Mouse (Mus musculus): ENCODE measurements around the gene Strap. TPM values are rescaled to one million over a fixed set of nuclear protein-coding genes. Genes with fewer than 3 reads are reported as not detected.

Strap gene
- polyA plus RNA-seq, 2 experiments, result 28.4 to 83.6 TPM

- no peak overlapping the region for H3K4me3 ChIP-seq (ENCODE audit: insufficient read depth in 1 of 2, low read depth in 2 of 2, low read length in 2 of 2)
- H3K4me2 ChIP-seq (ENCODE audit: low read depth), result no peak overlapping the region
- no peaks in the 10 kb centered on the region for H3K9me3 ChIP-seq (ENCODE audit: control insufficient read depth, low read length)
- ATAC-seq (ENCODE audit: insufficient read depth) (no peak), DNase-seq (ENCODE audit: low read depth in 3 of 3, low spot score in 3 of 3) (no peak)
- TF ChIP-seq CTCF (IDR thresholded peaks at IDR 0.05; ENCODE audit: low read depth) (no peak), EP300 (IDR thresholded peaks at IDR 0.05; ENCODE audit: low read depth) (no peak)
- no peaks in the 10 kb centered on the region for H3K27me3 ChIP-seq (ENCODE audit: control insufficient read depth, insufficient read depth, low read length)
- no peaks in the 10 kb centered on the region for H3K36me3 ChIP-seq (replicated peaks; ENCODE audit: control insufficient read depth, insufficient read depth, low read depth)
- H3K27ac ChIP-seq, result no peak overlapping the region
- H3K9ac ChIP-seq (replicated peaks), result no peak overlapping the region
- 83% methylated on average over 13 of the region's 13 CpGs for WGBS (ENCODE audit: insufficient replicate concordance)
- no peaks in the 10 kb centered on the region for H3K4me1 ChIP-seq (replicated peaks; ENCODE audit: control insufficient read depth in 2 of 2, insufficient read depth in 2 of 2, low read length in 1 of 2)
Measured at GRCm38 (mm10) chr6:137774166-137774565, 39.3 kb downstream of the Strap start.

DNA sequence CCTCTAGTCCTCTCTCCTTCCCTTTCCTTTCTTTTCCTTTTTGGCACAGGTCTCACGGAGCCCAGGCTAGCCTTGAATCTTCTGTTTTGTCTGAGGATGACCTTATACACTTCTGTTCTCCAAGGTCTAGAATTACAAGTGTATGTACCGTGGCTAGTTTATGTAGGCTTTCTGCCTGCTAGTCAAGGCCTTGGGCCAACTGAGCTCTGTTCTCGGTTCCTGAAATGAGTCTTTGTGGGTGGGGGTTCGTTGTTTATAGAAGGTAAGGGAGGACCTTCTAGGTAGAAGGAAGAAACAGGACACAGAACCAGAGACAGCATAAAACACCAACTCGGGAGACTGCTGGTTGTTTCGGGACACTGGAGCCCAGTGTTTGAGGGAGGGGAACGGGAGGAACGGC, 40.3 kb downstream of the Strap start:
- Histone ChIP-seq H3K4me1 (replicated peaks; ENCODE audit: control insufficient read depth in 2 of 2, insufficient read depth in 2 of 2, low read length in 1 of 2) (no peaks in the 10 kb centered on the region), H3K4me2 (ENCODE audit: low read depth) (no peak overlapping the region), H3K4me3 (ENCODE audit: insufficient read depth in 1 of 2, low read depth in 2 of 2, low read length in 2 of 2) (no peak overlapping the region), H3K9me3 (ENCODE audit: control insufficient read depth, low read length) (no peaks in the 10 kb centered on the region), H3K9ac (replicated peaks) (no peak overlapping the region), H3K27me3 (ENCODE audit: control insufficient read depth, insufficient read depth, low read length) (no peaks in the 10 kb centered on the region), H3K36me3 (replicated peaks; ENCODE audit: control insufficient read depth, insufficient read depth, low read depth) (no peaks in the 10 kb centered on the region), H3K27ac (no peak overlapping the region)
- ATAC-seq (ENCODE audit: insufficient read depth), result no peak
- no peak for TF ChIP-seq EP300 (IDR thresholded peaks at IDR 0.05; ENCODE audit: low read depth)
- WGBS (ENCODE audit: insufficient replicate concordance), result 69% methylated on average over 8 of the region's 8 CpGs
- no peak for DNase-seq (ENCODE audit: low read depth in 3 of 3, low spot score in 3 of 3)

GRCm38 (mm10) chr6:137776981-137777380, 42.1 kb downstream of the Strap start:
- no peaks in the 10 kb centered on the region for H3K27me3 ChIP-seq (ENCODE audit: control insufficient read depth, insufficient read depth, low read length)
- H3K36me3 ChIP-seq (replicated peaks; ENCODE audit: control insufficient read depth, insufficient read depth, low read depth), result no peaks in the 10 kb centered on the region
- no peak overlapping the region for H3K27ac ChIP-seq
- 75% methylated on average over 8 of the region's 8 CpGs for WGBS (ENCODE audit: insufficient replicate concordance)
- H3K4me2 ChIP-seq (ENCODE audit: low read depth), result no peak overlapping the region
- no peak for TF ChIP-seq EP300 (IDR thresholded peaks at IDR 0.05; ENCODE audit: low read depth)
- no peak for TF ChIP-seq CTCF (IDR thresholded peaks at IDR 0.05; ENCODE audit: low read depth)
- no peak overlapping the region for H3K4me3 ChIP-seq (ENCODE audit: insufficient read depth in 1 of 2, low read depth in 2 of 2, low read length in 2 of 2)
- DNase-seq (ENCODE audit: low read depth in 3 of 3, low spot score in 3 of 3) (no peak), ATAC-seq (ENCODE audit: insufficient read depth) (no peak)
- H3K4me1 ChIP-seq (replicated peaks; ENCODE audit: control insufficient read depth in 2 of 2, insufficient read depth in 2 of 2, low read length in 1 of 2), result no peaks in the 10 kb centered on the region
- no peaks in the 10 kb centered on the region for H3K9me3 ChIP-seq (ENCODE audit: control insufficient read depth, low read length)
- no peak overlapping the region for H3K9ac ChIP-seq (replicated peaks)

- no peak for DNase-seq (ENCODE audit: low read depth in 3 of 3, low spot score in 3 of 3)
- no peak for ATAC-seq (ENCODE audit: insufficient read depth)
- Histone ChIP-seq H3K27ac (no peak overlapping the region), H3K36me3 (replicated peaks; ENCODE audit: control insufficient read depth, insufficient read depth, low read depth) (no peaks in the 10 kb centered on the region), H3K9me3 (ENCODE audit: control insufficient read depth, low read length) (no peaks in the 10 kb centered on the region), H3K4me1 (replicated peaks; ENCODE audit: control insufficient read depth in 2 of 2, insufficient read depth in 2 of 2, low read length in 1 of 2) (no peaks in the 10 kb centered on the region), H3K4me2 (ENCODE audit: low read depth) (no peak overlapping the region), H3K27me3 (ENCODE audit: control insufficient read depth, insufficient read depth, low read length) (no peaks in the 10 kb centered on the region), H3K9ac (replicated peaks) (no peak overlapping the region), H3K4me3 (ENCODE audit: insufficient read depth in 1 of 2, low read depth in 2 of 2, low read length in 2 of 2) (no peak overlapping the region)
- 61% methylated on average over 7 of the region's 7 CpGs for WGBS (ENCODE audit: insufficient replicate concordance)
- TF ChIP-seq CTCF (IDR thresholded peaks at IDR 0.05; ENCODE audit: low read depth) (no peak), EP300 (IDR thresholded peaks at IDR 0.05; ENCODE audit: low read depth) (no peak)
Measured at GRCm38 (mm10) chr6:137783899-137784637, 49.2 kb downstream of the Strap start.

GRCm38 (mm10) chr6:137788976-137789590, 54.2 kb downstream of the Strap start:
- no peaks in the 10 kb centered on the region for H3K36me3 ChIP-seq (replicated peaks; ENCODE audit: control insufficient read depth, insufficient read depth, low read depth)
- no peaks in the 10 kb centered on the region for H3K27me3 ChIP-seq (ENCODE audit: control insufficient read depth, insufficient read depth, low read length)
- H3K27ac ChIP-seq, result no peak overlapping the region
- no peak for DNase-seq (ENCODE audit: low read depth in 3 of 3, low spot score in 3 of 3)
- H3K9ac ChIP-seq (replicated peaks), result no peak overlapping the region
- no peak overlapping the region for H3K4me3 ChIP-seq (ENCODE audit: insufficient read depth in 1 of 2, low read depth in 2 of 2, low read length in 2 of 2)
- TF ChIP-seq EP300 (IDR thresholded peaks at IDR 0.05; ENCODE audit: low read depth) (no peak), CTCF (IDR thresholded peaks at IDR 0.05; ENCODE audit: low read depth) (no peak)
- no peaks in the 10 kb centered on the region for H3K9me3 ChIP-seq (ENCODE audit: control insufficient read depth, low read length)
- no peak for ATAC-seq (ENCODE audit: insufficient read depth)
- no peak overlapping the region for H3K4me2 ChIP-seq (ENCODE audit: low read depth)
- 42% methylated on average over 9 of the region's 9 CpGs for WGBS (ENCODE audit: insufficient replicate concordance)
- no peaks in the 10 kb centered on the region for H3K4me1 ChIP-seq (replicated peaks; ENCODE audit: control insufficient read depth in 2 of 2, insufficient read depth in 2 of 2, low read length in 1 of 2)

All from liver, embryonic 14.5 days (tissue).